Mouse (Mus musculus) embryonic facial prominence, embryonic 10.5 days (tissue): ENCODE data around the gene Sugp1. TPM values are rescaled to one million over a fixed set of nuclear protein-coding genes. Genes with fewer than 3 reads are reported as not detected.

Experiments
- DNase-seq: peaks from one replicate; pipeline ENCODE4 v3.0.0-alpha.2; 2017; ENCODE audit warnings: low spot score
- H3K27ac ChIP-seq: fragments of 300-500 bp; sonication (generic); replicated peaks from 2 replicates; pipeline ENCODE4 v1.5.1; 2016; ENCODE audit warnings: mild to moderate bottlenecking
- H3K27me3 ChIP-seq: fragments of 300-500 bp; sonication (generic); replicated peaks from 2 replicates; pipeline ENCODE4 v1.6.1; 2016; ENCODE audit warnings: low read depth, mild to moderate bottlenecking; ENCODE audit not compliant: poor library complexity, severe bottlenecking
- H3K36me3 ChIP-seq: fragments of 300-500 bp; sonication (generic); replicated peaks from 2 replicates; pipeline ENCODE4 v1.6.1; 2016; ENCODE audit warnings: mild to moderate bottlenecking, moderate library complexity
- H3K4me1 ChIP-seq: fragments of 300-500 bp; sonication (generic); 2 replicates; pipeline ENCODE4 v1.6.1; 2016
- H3K4me3 ChIP-seq: fragments of 300-500 bp; sonication (generic); 2 replicates; pipeline ENCODE4 v1.5.1; 2016; ENCODE audit warnings: mild to moderate bottlenecking, moderate library complexity
- H3K9me3 ChIP-seq: fragments of 300-500 bp; sonication (generic); 2 replicates; pipeline ENCODE4 v1.6.1; 2016; ENCODE audit warnings: mild to moderate bottlenecking
- WGBS: fragments of 180-500 bp; shearing (Covaris S2); methylation state at CpG from one replicate; pipeline ENCODE4 v1.1.7; 2016; 5-methylcytosine and 5-hydroxymethylcytosine counted together
- polyA plus RNA-seq: library from polyadenylated mRNA; unstranded; fragments of >200 nt; fragmentation: Nextera tagmentation; extraction: Ambion mirVana; gene quantifications from 2 replicates; pipeline ENCODE4 v1.2.1, GENCODE M21; 2016

Gene Sugp1
- polyA plus RNA-seq, 1 experiment from 2014 or later = 56.5 TPM

DNA sequence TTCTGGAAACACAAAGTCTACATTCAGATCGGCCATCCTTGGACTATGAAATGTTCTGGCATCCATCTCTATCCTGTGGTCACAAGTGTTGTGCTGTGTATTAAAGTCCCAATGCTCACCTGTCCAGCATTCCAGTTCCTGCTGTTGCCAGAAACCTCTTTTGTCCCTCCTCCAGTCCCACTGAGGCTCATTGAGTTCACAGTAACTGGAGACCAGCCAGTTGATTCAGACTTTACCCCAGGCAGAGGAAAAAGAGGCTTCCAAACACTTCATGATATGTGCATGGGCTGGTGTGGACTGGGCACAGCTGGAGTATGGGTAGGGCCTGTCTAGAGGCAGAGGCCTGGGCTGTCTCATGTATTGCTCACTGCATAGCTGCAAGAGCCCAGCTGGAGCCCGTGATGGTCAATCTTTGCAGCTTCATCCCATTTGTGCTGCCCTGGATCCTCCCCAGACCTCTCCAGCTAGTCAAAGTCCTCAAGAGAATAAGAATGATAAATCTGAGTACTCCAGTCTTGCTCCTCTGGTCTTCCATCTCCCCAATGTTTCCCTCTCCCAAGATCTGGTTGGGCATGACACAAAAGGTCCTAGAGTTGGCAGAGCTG, 29.3 kb downstream of the Sugp1 start:
- no peak overlapping the region for H3K4me3 ChIP-seq
- peaks cover 10% of the 10 kb centered on the region for H3K4me1 ChIP-seq
- H3K27ac ChIP-seq = no peak overlapping the region
- H3K27me3 ChIP-seq = peaks cover 14% of the 10 kb centered on the region
- no peak for DNase-seq
- WGBS = 80% methylated on average over 2 of the region's 2 CpGs
- H3K36me3 ChIP-seq = peaks cover 59% of the 10 kb centered on the region
- H3K9me3 ChIP-seq = no peaks in the 10 kb centered on the region

DNA sequence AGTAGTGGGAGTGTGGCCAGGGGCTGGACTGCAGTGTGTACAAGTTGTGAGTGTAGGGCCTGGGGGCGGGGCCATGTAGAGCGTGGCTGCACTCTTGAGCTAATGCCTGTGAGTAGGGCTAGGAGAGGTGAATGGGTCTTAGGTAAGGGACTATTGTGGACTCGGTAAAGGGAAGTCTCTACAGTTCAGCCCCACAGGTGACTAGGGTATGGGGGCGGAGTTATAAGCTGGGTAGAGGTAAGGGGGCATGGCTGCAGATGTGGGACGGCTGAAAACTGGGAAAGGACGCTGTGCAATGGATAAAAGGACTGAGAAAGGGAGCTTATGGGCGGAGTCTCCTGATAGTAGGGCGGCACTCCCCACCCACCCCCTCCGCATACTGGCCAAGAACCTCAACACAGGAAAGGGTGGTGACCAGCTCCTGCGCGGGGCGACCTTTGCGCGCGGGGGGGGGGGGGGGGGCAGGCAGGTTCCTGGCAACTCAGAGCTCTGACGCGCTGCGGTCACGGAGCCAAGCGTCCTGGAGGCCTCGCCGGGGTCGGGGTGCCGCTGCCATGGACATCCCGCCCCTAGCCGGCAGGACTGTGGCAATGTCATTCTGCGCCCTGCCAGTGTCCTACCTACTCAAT, 29.9 kb downstream of the Sugp1 start, which contains the start of gene Tm6sf2:
TSS of gene Tm6sf2 (plus strand) at position 484 of the 629 bp plus-strand sequence.
- Histone ChIP-seq H3K27ac (no peak within 1 kb of the TSS), H3K36me3 (peaks cover 53% of the 10 kb centered on the region), H3K4me1 (peaks cover 10% of the 10 kb centered on the region), H3K27me3 (peaks cover 14% of the 10 kb centered on the region), H3K4me3 (peak within 1 kb of the TSS; percentile 41), H3K9me3 (no peaks in the 10 kb centered on the region)
- 10% methylated on average over 27 of the region's 27 CpGs for WGBS
- peak; percentile 19 for DNase-seq

- peaks cover 10% of the 10 kb centered on the region for H3K4me1 ChIP-seq
- H3K4me3 ChIP-seq = peak overlapping the region; percentile 41
- H3K36me3 ChIP-seq = peaks cover 47% of the 10 kb centered on the region
- no peak overlapping the region for H3K27ac ChIP-seq
- H3K9me3 ChIP-seq = no peaks in the 10 kb centered on the region
- WGBS = 59% methylated on average over 8 of the region's 8 CpGs
- H3K27me3 ChIP-seq = peaks cover 14% of the 10 kb centered on the region
- no peak for DNase-seq
These were observed 30.5 kb downstream of the Sugp1 start for GRCm38 (mm10) chr8:70073120-70073519.

- DNase-seq = no peak
- Histone ChIP-seq H3K27me3 (peaks cover 14% of the 10 kb centered on the region), H3K4me1 (peaks cover 10% of the 10 kb centered on the region), H3K36me3 (peaks cover 41% of the 10 kb centered on the region), H3K9me3 (no peaks in the 10 kb centered on the region), H3K4me3 (no peak overlapping the region), H3K27ac (no peak overlapping the region)
- 82% methylated on average over 1 of the region's 1 CpGs for WGBS
These were observed 31.1 kb downstream of the Sugp1 start for GRCm38 (mm10) chr8:70073682-70074081.

- no peak for DNase-seq
- Histone ChIP-seq H3K27me3 (peaks cover 59% of the 10 kb centered on the region), H3K4me3 (no peak overlapping the region), H3K27ac (no peak overlapping the region), H3K36me3 (no peaks in the 10 kb centered on the region), H3K9me3 (no peaks in the 10 kb centered on the region), H3K4me1 (peaks cover 17% of the 10 kb centered on the region)
- 91% methylated on average over 2 of the region's 2 CpGs for WGBS
These were observed 39.4 kb downstream of the Sugp1 start for GRCm38 (mm10) chr8:70081976-70082375.

GRCm38 (mm10) chr8:70083285-70083684, 40.7 kb downstream of the Sugp1 start, which contains the start of gene Hapln4:
Gene Hapln4, plus strand, starts transcription at chr8:70083457.
- H3K4me3 ChIP-seq = peak within 1 kb of the TSS; percentile 56
- H3K36me3 ChIP-seq = no peaks in the 10 kb centered on the region
- no peak within 1 kb of the TSS for H3K27ac ChIP-seq
- peaks cover 72% of the 10 kb centered on the region for H3K27me3 ChIP-seq
- DNase-seq = peak; percentile 84
- peaks cover 29% of the 10 kb centered on the region for H3K4me1 ChIP-seq
- under 1% methylated on average over 26 of the region's 26 CpGs for WGBS
- no peaks in the 10 kb centered on the region for H3K9me3 ChIP-seq

DNA sequence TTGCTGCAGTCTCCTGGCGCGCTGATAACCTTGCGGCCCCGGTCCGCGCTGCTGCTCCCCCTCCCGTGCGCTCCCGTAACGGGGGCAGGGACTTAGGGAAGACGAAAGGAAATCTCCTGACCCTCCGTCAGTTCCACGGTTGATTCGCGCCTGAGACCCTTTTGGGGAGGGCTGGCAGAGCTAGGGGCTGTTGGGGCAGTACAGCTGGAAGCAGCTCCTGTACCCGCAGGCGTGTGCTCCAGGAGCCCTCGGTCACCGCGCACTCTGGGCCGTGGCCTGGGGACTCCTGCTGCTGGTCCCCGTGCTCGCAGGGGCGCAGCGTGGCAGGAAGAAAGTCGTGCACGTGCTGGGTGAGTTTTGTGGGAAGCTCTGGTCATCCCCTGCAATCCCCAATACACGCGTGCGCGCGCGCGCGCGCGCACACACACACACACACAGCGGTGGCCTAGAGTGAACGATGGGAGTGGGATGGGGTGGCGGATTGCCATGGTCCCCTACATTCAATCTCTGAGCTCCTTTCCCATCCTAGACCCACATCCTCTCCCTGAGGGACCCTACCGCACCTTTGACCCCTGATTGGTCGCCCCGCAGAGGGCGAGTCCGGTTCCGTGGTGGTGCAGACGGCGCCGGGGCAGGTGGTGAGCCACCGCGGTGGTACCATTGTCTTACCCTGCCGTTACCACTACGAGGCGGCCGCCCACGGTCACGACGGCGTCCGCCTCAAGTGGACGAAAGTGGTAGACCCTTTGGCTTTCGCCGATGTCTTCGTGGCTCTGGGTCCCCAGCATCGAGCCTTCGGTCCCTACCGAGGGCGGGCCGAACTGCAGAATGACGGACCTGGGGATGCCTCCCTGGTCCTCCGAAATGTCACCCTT, 41.8 kb downstream of the Sugp1 start:
- H3K27me3 ChIP-seq = peaks cover 83% of the 10 kb centered on the region
- no peak overlapping the region for H3K27ac ChIP-seq
- no peaks in the 10 kb centered on the region for H3K36me3 ChIP-seq
- peak overlapping the region; percentile 56 for H3K4me3 ChIP-seq
- no peaks in the 10 kb centered on the region for H3K9me3 ChIP-seq
- peak; percentile 60 for DNase-seq
- WGBS = 2% methylated on average over 71 of the region's 71 CpGs
- H3K4me1 ChIP-seq = peaks cover 31% of the 10 kb centered on the region

DNA sequence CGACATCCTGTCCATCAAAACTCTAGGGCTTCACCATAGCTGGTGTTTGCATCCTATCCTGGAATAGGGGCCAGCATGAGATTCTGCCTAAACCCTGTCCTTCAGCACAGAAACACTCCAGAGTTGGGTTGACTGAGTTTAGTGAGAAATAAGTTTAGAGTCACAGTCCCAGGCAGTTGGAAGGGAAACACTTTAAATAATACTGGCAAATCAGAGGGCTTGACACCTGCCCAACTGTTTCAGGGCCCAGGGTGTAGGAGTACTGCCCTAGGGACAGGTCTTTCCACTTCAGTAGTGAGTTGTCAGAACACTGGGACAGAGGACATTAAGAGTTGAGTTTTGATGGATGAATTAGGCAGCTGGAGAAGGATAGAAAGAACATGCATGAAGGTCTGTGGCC, 43.5 kb downstream of the Sugp1 start:
- Histone ChIP-seq H3K36me3 (no peaks in the 10 kb centered on the region), H3K27me3 (peaks cover 100% of the 10 kb centered on the region), H3K4me1 (peaks cover 31% of the 10 kb centered on the region), H3K4me3 (no peak overlapping the region), H3K9me3 (no peaks in the 10 kb centered on the region), H3K27ac (no peak overlapping the region)
- no peak for DNase-seq
- WGBS = 54% methylated on average over 1 of the region's 1 CpGs

GRCm38 (mm10) chr8:70087237-70087636, 44.6 kb downstream of the Sugp1 start:
- Histone ChIP-seq H3K27me3 (peaks cover 100% of the 10 kb centered on the region), H3K4me3 (0 out of 2 replicates have a peak overlapping the region, but pooled peaks have one; percentile 16), H3K4me1 (peaks cover 31% of the 10 kb centered on the region), H3K27ac (no peak overlapping the region), H3K36me3 (no peaks in the 10 kb centered on the region), H3K9me3 (no peaks in the 10 kb centered on the region)
- DNase-seq = no peak
- WGBS = 4% methylated on average over 7 of the region's 7 CpGs

DNA sequence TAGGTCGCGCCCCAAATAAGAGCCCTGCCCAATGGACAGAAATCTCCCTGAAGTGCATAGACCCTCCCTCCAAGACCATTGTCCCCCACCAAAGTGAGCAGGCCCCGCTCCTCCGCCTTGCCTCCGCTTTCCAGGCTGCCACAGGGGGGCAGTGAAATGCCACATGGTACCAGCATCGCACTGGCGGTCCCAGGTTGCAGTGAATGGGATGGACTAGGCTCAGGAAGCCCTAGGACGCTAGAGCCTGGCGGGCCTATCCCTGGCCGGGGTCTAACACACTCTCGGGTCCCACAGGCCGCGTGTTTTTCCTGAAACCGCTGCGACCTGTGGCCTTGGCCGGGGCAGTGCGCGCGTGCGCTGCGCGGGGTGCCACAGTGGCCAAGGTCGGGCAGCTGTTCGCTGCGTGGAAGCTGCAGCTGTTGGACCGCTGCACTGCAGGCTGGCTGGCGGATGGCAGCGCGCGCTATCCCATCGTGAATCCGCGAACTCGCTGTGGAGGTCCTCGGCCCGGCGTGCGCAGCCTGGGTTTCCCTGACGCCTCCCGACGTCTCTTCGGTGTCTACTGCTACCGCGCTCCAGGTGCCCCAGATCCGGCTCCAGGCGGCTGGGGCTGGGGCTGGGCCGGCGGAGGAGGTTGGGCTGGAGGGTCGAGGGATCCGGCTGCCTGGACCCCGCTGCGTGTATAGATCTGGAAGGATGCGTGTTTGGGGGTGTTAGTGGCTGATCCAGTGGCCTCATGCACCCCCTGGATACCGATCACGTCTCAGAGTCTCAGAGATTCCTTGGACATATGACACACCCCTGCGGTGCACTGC, 45.4 kb downstream of the Sugp1 start:
- Histone ChIP-seq H3K36me3 (no peaks in the 10 kb centered on the region), H3K4me3 (peak overlapping the region; percentile 56), H3K27me3 (peaks cover 98% of the 10 kb centered on the region), H3K9me3 (no peaks in the 10 kb centered on the region), H3K4me1 (peaks cover 31% of the 10 kb centered on the region), H3K27ac (no peak overlapping the region; the same call in 1 of the 2 replicates)
- DNase-seq = peak; percentile 82
- 4% methylated on average over 56 of the region's 56 CpGs for WGBS

DNA sequence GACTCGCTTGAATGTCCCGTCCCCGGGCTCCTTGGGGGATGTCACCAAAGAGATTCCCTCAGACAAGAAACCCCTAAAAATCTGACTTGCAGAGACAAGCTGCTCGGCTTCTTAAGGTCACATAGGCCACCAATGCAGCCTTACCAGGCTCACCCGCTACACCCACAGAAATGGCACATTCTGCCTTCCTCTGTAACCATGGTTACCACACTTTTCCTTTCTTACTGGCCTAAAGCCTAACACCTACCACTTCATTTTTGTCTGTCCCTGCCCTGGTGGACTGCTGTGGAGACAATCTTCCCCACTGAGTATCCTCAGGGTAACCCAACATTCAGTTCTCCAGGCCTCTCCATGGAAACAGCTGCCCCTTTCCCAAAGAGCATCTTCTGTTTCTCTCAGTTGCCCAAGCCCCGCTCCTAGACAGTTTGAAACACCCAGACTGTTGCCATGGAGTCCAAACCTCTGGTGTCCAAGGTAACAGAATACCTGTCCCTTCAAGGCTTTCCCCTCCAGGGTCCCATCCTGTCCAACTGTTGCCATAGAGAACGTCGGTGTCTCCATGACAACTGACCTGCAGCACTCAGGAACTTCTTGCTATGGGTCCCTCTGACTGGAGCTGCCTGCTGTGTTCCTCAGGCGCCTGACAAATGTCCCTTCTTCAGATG, 46.8 kb downstream of the Sugp1 start:
- Histone ChIP-seq H3K4me3 (no peak overlapping the region), H3K27ac (no peak overlapping the region), H3K27me3 (peaks cover 95% of the 10 kb centered on the region), H3K4me1 (peaks cover 17% of the 10 kb centered on the region), H3K36me3 (no peaks in the 10 kb centered on the region), H3K9me3 (no peaks in the 10 kb centered on the region)
- DNase-seq = no peak
- WGBS = 64% methylated on average over 9 of the region's 9 CpGs
